Mouse (Mus musculus) cerebellum, adult 9-11 months (tissue): ENCODE data around the gene Rab17.

Source experiments
- DNase-seq: peaks from one replicate; pipeline ENCODE4 v3.0.0; 2022

Rab17 gene

DNA sequence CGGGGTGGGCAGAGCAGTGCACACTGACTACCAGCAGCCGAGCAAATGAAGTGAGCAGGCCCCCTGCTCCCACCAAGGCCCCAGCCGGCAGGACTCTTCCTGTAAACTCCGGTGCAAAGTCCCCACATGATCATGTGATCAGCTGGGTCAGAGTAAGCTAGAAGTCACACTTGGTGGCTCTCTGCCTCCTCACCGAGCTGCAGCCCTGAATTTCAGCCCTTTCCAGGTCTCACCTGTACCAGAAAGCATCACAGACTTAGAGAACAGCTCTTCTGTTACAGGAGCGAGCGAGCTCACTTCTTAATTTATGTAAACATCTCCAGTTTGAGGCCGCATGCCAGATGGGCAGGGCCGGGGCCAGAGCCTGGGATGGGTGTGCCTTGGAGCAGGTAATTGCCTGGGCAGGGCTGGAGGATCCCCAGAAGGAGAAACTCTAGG is at the start of gene Rab17:
TSS of gene Rab17 (minus strand) at position 315 of the 438 bp plus-strand sequence.
- DNase-seq, result no peak

DNA sequence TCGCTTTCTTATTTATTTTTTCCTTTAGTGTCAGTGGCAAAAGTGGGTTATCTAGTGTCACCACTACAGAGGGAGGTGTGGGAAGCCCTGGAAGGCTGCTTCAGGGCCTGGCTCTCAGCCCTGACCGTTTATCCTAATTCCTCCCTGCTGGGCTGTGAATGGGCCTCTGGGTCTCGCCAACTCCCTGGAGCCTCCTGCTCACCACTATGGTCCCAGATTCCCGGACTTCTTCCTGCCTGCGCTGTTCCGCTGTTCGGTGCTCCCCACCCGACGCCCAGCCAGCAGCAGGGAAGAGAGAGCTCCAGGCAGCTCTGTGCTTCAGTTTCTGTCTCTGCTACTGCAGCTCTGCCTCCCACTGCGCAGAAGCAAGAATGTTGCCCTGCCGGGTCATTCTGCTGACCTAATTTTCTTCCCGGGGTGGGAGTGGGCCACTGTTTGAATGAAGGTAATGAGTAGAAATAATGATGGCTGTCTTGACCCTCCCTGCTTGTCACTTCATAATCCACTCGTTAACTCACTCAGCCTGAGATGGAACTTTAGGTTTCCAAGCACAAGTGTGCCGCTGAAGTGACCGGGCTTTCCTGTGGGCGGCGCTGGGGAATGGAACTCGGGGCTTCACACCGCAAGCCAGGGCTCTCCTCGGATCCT is 47.8 kb upstream of the Rab17 start:
- DNase-seq, result no peak

GRCm38 (mm10) chr1:91015571-91015970 is 46.1 kb upstream of the Rab17 start:
- no peak for DNase-seq

GRCm38 (mm10) chr1:91013803-91014202 is 44.3 kb upstream of the Rab17 start:
- DNase-seq, result no peak

DNA sequence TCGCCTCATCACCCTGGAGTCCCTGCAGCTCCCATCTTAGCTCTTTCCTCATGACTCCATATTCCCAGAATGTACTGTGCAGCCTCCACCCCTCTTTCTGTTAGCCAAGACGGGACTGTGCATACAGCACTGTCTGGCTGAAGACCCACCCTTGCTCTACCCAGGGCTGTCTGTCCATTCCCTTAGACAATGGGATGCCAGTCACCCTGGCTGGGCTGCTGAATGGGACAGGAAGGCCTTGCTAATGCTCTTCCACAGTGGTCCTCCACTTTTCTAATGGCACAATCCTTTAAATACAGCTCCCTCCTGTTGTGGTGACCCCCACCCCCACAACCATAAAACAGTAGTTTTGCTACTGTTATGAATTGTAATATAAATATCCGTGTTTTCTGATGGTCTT is 41.9 kb upstream of the Rab17 start:
- no peak for DNase-seq

DNA sequence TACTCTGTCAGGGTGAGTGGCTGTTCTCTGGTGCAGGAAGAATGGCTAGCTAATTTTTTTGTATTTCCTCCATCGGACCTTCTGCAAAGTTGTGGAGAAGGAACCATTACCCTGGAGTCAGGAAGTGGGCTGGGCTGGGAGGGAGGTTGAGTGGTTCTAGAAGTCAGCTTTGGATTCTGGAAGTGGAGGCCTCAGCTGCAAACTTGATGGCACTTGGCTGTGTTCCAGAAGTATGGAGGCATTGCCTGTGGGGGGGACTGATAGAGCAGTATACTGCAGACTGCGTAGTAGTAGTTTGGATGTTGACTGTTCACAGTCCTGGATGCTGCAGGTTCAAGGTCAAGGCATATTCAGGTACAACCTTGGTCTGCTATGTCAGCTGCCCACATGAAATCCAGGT is 41.3 kb upstream of the Rab17 start:
- DNase-seq, result no peak

- DNase-seq, result no peak
Measured at GRCm38 (mm10) chr1:91010216-91010615, 40.8 kb upstream of the Rab17 start.

DNA sequence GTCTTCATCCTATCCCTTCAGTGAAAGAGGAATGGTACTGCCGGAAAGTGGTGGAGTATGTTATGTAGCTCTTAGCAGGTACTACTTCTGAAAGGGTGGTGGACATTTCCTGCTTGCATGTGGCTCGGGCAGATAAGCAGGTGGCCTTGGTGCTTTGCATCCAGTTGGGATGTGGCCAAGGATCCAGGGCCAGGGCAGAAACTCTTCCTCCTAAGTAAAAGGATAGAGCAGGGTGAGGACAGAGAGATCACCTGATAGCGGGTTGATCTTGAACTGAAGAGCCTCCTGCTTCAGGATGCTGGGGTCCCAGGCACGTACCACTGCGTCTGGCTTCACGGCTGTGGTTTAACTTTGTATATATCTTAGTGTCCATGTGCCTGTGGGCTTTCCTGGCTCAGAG is 39.8 kb upstream of the Rab17 start:
- no peak for DNase-seq

- DNase-seq, result no peak
Measured at GRCm38 (mm10) chr1:91008746-91009145, 39.3 kb upstream of the Rab17 start.

- DNase-seq, result no peak
Measured at GRCm38 (mm10) chr1:91008147-91008682, 38.8 kb upstream of the Rab17 start.

GRCm38 (mm10) chr1:91006708-91007107 is 37.2 kb upstream of the Rab17 start:
- DNase-seq, result no peak

DNA sequence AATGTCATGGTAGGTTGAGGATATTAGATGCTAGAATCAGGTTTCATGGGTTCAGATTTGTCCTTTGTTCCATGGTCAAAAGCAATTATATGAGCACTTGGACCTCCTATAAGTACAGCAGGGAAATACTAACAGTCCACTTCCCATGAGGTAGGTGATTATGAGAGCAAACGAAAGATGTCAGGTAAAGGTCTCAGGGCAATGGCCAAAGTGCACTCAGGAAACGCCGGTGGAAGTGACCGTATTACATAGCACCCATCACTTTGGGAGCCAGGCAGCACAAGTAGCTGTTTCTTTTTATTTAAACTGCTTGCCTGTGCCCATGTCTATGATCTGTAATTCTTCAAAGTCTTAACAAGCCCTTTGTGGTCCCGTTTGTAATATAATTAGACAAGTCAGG is 36.6 kb upstream of the Rab17 start:
- no peak for DNase-seq

- DNase-seq, result no peak
Measured at GRCm38 (mm10) chr1:91003522-91004253, 34.2 kb upstream of the Rab17 start.

DNA sequence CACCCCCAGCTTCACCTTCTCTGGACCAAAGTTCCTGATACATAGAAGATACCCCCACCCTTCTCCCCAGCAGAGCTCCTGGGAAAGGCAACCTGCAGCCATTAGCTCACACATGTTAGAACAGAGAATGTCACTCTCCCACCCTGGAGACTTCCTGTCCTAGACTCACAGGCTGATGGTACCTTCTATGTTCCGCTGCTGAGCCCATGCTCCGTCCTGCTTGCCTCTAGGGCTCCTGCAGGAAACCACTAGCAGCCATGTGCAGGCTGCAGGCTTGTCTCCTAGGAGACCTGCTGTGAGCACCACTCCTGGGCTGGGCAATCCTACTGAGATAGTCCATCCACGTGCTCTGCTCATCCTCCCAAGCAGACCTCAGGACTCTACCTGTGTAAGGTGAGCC is 33.2 kb upstream of the Rab17 start:
- DNase-seq, result no peak

DNA sequence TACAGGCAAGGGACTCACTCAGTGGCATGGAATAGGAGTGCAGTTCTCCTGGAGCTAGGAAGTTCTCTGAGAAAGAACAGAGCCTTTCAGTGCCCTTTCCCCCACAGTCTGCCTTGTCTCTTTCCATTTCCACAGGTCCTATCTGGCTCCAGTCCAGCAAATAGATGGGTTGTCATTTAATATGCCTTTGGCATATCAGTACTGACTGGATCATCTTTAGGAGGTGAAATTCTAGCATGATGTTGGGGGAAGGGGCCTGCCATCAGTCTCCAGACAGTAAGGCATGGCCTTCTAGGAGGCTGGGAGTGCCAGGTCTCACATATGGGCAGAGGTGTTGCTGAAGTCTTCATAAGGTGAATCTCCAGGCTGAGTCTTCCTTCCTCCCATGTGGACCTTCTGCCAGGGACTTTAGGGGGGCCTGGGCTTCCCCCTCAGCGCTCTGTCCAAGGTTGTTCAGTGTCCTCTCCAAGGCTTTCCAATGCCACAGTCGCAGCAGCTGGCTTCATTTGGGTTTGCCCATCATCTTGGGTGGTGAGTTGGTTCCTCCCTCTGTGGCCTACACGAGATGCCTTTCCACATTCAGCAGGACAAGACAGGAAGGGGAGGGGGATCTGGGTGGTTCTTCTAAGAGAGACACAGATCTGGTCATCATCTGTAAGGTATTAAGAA is 32.5 kb upstream of the Rab17 start:
- DNase-seq, result no peak

- DNase-seq, result no peak
Measured at GRCm38 (mm10) chr1:91001101-91001500, 31.6 kb upstream of the Rab17 start.

DNA sequence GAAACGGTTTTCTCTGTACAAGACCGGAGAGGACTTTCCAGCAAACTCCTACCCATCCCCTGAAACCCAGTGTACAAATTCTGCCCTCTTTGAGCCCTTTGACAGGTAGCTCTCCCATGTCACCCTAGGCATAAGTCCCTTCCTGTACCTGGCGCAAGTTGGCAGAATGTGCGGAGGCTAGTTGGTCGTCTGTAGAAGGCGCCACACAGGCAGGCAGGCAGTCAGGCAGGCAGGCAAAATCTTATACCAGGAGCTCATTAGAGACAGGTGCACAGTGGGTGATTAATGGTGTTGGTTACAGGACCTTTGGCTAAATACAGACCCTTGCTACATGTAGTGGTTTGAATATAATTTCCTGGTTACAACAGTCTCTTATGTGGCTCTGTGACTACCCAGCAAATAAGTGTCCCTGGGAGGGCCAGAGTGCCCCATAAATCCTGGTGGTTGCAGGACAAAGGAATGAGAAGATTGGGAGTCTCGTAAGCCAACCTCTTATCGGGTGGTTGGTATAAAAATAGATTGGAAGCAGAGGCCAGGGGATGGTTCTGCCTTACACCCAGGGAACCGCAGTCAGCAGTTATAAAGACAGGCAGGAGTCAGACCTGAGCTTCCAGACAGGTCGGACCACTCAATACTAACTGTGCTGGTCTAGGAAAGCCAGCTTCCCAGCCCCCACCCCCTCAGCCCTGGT is 30.6 kb upstream of the Rab17 start:
- DNase-seq, result no peak

DNA sequence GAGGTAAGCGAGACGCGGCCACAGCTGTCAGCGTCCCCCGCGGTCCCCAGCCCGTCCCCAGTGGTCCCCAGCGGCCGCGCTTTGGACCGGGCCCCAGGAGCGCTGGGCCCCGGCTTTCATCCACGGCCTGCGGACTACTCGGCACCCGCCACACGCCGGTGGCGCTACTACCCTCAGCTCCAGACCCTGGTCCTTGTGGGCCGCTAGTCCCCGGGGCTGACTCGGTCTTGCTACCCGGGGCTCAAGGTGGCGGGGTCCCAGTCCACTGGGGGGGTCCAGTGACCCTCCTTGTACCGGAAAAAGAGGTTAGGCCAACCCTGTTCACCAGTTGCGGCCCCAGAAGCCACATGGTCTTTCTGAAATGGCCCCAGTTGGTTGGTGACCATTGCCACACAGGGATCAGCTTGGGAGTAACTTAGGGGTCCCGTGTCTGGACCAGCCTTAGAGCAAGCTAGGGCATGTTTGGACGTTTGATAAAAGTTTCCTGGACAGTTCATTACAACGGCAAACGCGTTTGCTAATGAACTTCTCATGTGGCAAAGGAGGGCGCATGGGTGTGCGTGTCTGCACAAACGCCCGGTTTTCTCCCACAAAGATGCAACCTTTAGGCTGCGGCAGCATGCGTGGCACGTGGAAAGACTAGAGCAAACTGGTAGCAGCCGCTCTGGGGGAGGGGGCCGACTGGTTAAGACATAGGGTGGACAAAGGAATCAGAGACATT is 29.6 kb upstream of the Rab17 start:
- DNase-seq, result no peak

GRCm38 (mm10) chr1:90998268-90998890 is 28.9 kb upstream of the Rab17 start, which contains the start of gene Lrrfip1:
Lrrfip1 (plus strand) TSS chr1:90998737.
- DNase-seq, result peak; percentile 30

DNA sequence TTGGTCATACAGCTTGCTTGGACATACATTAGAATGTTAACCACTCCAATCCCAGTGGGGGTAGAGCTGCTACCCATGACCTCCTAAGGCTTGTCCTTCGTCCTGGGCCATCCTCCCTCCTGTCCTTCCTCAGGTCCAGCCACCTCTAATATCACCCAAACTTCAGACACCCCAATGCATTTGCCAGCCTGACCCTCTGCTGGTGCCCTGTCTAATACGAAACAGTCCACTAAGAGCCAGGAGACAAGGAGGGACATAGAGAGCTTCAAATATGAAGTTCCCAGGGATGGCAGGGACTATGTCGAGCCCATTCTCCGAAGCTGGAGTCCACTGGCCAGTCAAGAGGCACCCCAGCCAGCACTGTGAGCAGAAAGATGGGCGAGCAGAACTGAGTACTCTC is 28.2 kb upstream of the Rab17 start:
- DNase-seq, result no peak

- DNase-seq, result no peak
Measured at GRCm38 (mm10) chr1:90997136-90997535, 27.7 kb upstream of the Rab17 start.

DNA sequence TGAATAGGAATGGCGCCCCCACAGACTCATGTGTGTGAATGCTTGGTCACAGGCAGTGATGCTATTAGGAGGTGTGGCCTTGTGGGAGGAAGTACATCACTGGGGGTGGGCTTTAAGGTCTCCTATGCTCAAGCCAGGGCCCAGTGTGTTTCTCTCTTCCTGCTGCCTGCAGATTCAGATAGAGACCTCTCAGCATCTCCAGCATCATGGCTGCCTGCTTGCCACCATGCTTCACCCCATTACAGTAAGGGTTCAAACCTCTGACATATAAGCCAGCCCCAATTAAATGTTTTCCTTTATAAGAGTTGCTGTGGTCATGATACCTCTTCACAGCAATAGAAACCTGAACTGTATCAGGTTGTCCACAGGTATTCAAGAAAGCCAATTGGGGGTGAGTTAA is 26.5 kb upstream of the Rab17 start:
- no peak for DNase-seq
